Mouse (Mus musculus): ENCODE measurements around the gene Baiap3. TPM values are rescaled to one million over a fixed set of nuclear protein-coding genes. Genes with fewer than 3 reads are reported as not detected.
A peak's percentile ranks its signal among the peaks of the same experiment; 100 is the strongest.

The Baiap3 gene
- polyA plus RNA-seq, 1 experiment from 2014 or later, result 0.42 TPM

DNA sequence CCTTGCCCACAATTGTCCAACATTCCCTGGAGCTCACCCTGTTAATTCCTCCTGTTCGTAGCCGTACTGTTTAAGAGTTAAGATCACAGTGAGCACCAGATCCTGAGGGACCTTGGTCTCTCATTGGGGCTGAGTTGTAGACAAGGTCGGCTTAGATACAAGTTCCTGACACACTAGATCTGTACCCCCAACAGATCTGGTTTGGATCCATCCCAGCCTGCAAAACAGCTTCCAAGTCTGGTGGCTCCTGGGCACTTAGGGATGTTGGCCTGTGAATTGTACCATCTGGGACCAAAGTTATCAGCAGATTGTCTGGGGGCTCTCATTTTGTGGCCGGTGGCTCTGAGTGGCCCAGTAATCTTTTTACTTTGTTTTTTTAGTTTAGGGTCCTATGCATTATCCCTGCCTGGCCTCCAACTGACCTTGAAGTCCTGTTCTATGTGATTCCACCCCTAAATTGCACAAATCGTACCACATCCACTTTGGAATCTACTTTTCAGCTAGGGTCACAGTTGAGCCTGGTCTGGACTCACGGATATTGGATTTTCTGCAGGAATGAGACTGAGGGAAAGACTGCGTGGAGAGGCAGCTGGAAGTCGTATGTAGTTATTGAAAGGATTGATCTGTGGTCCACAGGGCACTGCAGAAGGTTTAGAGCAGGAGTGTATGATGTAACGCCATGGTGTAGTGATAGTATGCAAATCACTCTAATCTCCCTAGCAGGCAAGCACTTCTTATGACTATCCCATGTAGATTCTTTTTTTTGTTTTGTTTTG lies 18.6 kb upstream of the Baiap3 start, which contains the start of gene Ube2i:
TSS of gene Ube2i (minus strand) at position 52 of the 776 bp plus-strand sequence.
- Histone ChIP-seq H3K4me2 (ENCODE audit: low read depth, low read length) (peak within 1 kb of the TSS; percentile 97), H3K36me3 (ENCODE audit: control insufficient read depth, insufficient read depth, low read length) (peaks cover 13% of the 10 kb centered on the region), H3K4me3 (ENCODE audit: low read depth, low read length) (peak within 1 kb of the TSS; percentile 99), H3K4me1 (ENCODE audit: control insufficient read depth, insufficient read depth, low read length) (peaks cover 14% of the 10 kb centered on the region), H3K9me3 (ENCODE audit: control insufficient read depth, low read length) (no peaks in the 10 kb centered on the region), H3K27me3 (replicated peaks; ENCODE audit: control insufficient read depth, insufficient read depth, low read length) (no peaks in the 10 kb centered on the region), H3K9ac (ENCODE audit: low read depth, low read length) (peak within 1 kb of the TSS; percentile 100), H3K27ac (replicated peaks; ENCODE audit: low read depth, low read length) (peak within 1 kb of the TSS; percentile 99)
- no peak for ATAC-seq (ENCODE audit: low read depth)
- 78% methylated on average over 9 of the region's 9 CpGs for WGBS
- DNase-seq (ENCODE audit: low spot score), result no peak

DNA sequence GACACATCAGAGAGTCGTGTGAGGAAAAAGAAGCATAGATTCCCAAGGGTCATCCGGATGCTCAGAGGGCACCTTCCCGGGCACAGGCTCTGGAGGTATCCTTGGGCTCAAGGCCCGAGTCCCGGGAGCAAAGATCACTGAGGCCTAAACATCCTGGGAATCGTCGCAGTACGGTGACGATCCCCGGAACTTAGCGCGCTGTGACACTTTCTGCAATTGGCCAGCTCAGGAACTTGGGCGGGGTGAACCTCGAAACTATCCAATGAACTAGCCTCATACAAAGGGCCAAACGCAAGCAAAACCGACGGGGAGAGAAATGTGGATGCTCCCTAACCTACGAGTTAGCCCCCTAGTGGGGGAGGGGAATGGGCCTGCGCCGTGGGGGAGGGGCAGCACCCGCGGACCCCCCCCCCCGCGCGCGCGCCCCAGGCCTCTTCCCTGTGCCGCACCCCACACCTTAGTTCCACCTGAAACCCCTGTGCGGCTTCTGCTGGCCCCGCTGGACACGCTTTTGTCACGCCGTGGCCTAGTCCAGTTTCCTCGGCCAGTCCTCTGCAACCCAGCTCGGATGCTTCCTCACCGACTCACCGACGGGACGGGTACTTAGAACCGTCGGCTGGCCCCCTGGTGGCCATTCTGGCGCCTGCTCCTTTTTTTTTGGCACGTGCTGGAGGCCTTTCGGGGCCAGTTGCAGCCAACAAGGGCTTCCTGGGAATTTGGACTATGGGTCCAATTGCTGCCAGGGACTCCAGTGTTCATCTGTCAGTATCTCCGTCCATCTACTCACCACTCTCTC lies 17.7 kb upstream of the Baiap3 start:
- H3K9ac ChIP-seq (ENCODE audit: low read depth, low read length), result peak overlapping the region; percentile 100

DNA sequence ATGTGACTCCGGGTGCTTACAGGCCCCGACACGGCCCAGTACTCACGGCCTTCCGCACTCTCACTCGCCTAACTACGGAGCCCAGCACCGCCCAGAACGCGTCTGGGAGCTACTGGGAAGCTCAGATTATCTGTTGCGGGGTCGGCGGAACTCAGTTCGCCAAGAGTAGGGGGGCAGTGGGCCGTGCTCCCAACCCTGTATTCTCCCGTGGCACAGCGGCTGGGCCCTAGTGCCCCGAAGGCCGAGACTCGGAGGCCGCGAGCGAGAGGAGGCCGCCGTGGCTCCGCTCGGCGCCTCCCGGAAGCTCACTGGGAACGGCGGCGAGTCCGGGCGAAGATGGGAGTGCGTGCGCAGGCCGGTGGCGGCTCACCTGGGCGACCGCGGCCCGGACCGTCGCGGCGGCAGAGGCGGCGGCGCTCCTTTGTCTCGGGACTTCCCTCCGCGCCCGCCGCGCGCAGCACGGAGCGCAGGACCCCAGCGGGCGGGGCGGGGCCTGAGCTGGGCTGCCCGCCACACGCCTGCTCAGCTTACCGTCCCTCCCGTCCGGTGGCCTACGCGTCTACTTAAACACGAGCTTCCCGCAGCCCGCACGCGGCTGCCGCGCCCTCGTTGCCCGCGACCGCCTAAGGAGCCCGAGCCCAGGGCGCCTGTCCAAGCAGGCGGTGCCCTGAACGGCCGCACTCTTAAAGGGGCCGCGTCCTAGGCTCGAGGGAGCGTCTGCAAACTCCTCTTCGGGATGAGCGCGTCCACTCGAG lies 17.0 kb upstream of the Baiap3 start:
- Histone ChIP-seq H3K4me3 (ENCODE audit: low read depth, low read length) (peak overlapping the region; percentile 99), H3K9me3 (ENCODE audit: control insufficient read depth, low read length) (no peaks in the 10 kb centered on the region), H3K9ac (ENCODE audit: low read depth, low read length) (peak overlapping the region; percentile 100), H3K4me1 (ENCODE audit: control insufficient read depth, insufficient read depth, low read length) (peaks cover 14% of the 10 kb centered on the region), H3K27me3 (replicated peaks; ENCODE audit: control insufficient read depth, insufficient read depth, low read length) (no peaks in the 10 kb centered on the region), H3K36me3 (ENCODE audit: control insufficient read depth, insufficient read depth, low read length) (peaks cover 29% of the 10 kb centered on the region), H3K27ac (replicated peaks; ENCODE audit: low read depth, low read length) (peak overlapping the region; percentile 99), H3K4me2 (ENCODE audit: low read depth, low read length) (peak overlapping the region; percentile 97)
- DNase-seq (ENCODE audit: low spot score) (peak; percentile 96), ATAC-seq (ENCODE audit: low read depth) (peak; percentile 94)
- under 1% methylated on average over 61 of the region's 92 CpGs for WGBS

More for the DNA sequence above, 17.7 kb upstream of the Baiap3 start:
- peak overlapping the region; percentile 99 for H3K4me3 ChIP-seq (ENCODE audit: low read depth, low read length)
- peak overlapping the region; percentile 99 for H3K27ac ChIP-seq (replicated peaks; ENCODE audit: low read depth, low read length)
- H3K4me2 ChIP-seq (ENCODE audit: low read depth, low read length), result peak overlapping the region; percentile 97
- no peaks in the 10 kb centered on the region for H3K27me3 ChIP-seq (replicated peaks; ENCODE audit: control insufficient read depth, insufficient read depth, low read length)
- DNase-seq (ENCODE audit: low spot score), result peak; percentile 97
- under 1% methylated on average over 28 of the region's 45 CpGs for WGBS
- no peaks in the 10 kb centered on the region for H3K9me3 ChIP-seq (ENCODE audit: control insufficient read depth, low read length)
- peaks cover 21% of the 10 kb centered on the region for H3K36me3 ChIP-seq (ENCODE audit: control insufficient read depth, insufficient read depth, low read length)
- ATAC-seq (ENCODE audit: low read depth), result peak; percentile 92
- H3K4me1 ChIP-seq (ENCODE audit: control insufficient read depth, insufficient read depth, low read length), result peaks cover 14% of the 10 kb centered on the region

DNA sequence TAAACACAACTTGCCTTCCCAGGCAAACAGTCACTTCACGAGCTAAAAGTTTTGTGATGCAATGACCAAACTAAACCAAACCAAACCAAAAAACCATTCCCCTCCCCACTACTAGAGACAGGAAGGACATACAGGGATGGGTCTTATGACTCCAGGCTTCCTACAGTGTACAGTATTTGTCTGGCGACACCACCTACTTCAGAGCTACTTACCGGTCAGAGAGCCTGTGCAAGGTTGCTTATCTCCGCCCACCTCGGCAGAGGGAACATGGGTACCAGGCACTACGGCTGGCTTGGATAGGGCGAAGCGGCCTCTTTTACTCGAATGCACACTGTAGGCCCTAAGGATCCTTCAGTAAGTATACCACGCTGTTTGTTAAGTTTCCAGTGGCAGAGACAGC lies 16.2 kb upstream of the Baiap3 start:
- Histone ChIP-seq H3K9me3 (ENCODE audit: control insufficient read depth, low read length) (no peaks in the 10 kb centered on the region), H3K4me2 (ENCODE audit: low read depth, low read length) (peak overlapping the region; percentile 97), H3K27me3 (replicated peaks; ENCODE audit: control insufficient read depth, insufficient read depth, low read length) (no peaks in the 10 kb centered on the region), H3K4me1 (ENCODE audit: control insufficient read depth, insufficient read depth, low read length) (peaks cover 14% of the 10 kb centered on the region), H3K9ac (ENCODE audit: low read depth, low read length) (peak overlapping the region; percentile 100), H3K27ac (replicated peaks; ENCODE audit: low read depth, low read length) (peak overlapping the region; percentile 99), H3K36me3 (ENCODE audit: control insufficient read depth, insufficient read depth, low read length) (peaks cover 37% of the 10 kb centered on the region), H3K4me3 (ENCODE audit: low read depth, low read length) (peak overlapping the region; percentile 99)
- WGBS, result 2% methylated on average over 10 of the region's 10 CpGs
- no peak for DNase-seq (ENCODE audit: low spot score)
- ATAC-seq (ENCODE audit: low read depth), result no peak

DNA sequence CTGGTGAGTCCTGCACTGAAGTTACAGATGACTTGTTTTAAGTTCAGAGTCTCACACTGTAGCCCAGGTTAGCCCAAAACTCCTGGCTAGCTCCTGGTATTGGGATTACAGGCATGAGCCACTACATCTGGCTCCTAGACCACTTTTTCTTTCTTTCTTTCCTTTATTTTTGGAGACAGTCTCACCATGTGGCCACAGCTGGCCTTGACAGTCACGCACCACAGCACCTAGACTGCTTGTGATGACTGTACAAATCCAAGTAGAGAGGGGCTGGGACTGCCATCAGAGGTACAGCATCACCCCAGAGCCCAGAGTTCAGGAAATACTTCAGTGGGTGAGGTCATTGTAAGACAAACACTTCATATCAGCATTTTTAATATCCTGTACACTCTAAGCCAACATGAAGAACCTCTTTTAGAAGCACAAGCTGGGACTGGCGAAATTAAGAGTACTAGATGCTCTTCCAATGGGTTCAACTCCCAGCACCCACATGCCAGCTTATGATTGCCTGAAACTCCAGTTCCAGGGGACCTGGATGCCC lies 14.7 kb upstream of the Baiap3 start:
- Histone ChIP-seq H3K27me3 (replicated peaks; ENCODE audit: control insufficient read depth, insufficient read depth, low read length) (no peaks in the 10 kb centered on the region), H3K9me3 (ENCODE audit: control insufficient read depth, low read length) (no peaks in the 10 kb centered on the region), H3K4me1 (ENCODE audit: control insufficient read depth, insufficient read depth, low read length) (peaks cover 14% of the 10 kb centered on the region), H3K4me3 (ENCODE audit: low read depth, low read length) (0 out of 2 replicates have a peak overlapping the region, but pooled peaks have one; percentile 99), H3K27ac (replicated peaks; ENCODE audit: low read depth, low read length) (no peak overlapping the region), H3K9ac (ENCODE audit: low read depth, low read length) (peak overlapping the region; percentile 100; the same call in 1 of the 2 replicates), H3K4me2 (ENCODE audit: low read depth, low read length) (peak overlapping the region; percentile 97), H3K36me3 (ENCODE audit: control insufficient read depth, insufficient read depth, low read length) (peaks cover 51% of the 10 kb centered on the region)
- ATAC-seq (ENCODE audit: low read depth) (no peak), DNase-seq (ENCODE audit: low spot score) (no peak)
- WGBS, result 76% methylated on average over 2 of the region's 2 CpGs

DNA sequence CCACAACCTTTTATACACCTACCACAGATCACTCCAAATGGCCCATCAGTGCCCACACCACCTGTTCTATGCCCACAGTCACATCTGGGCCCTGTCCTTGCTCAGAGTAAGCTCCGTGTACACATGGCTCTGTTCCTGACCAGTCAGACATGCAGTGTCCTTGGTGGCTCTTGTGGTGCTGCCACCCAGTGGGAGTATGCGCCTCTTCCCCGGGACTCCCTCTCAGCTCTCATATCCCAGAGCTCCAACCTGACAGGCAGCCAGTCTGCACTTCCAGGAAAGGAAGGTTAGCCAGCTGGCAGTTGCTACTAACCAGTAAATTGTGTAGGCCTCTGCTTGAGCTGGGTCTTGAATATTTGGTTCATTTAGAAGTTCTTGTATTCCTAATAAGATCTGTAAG lies 8.3 kb upstream of the Baiap3 start:
- no peak for ATAC-seq (ENCODE audit: low read depth)
- Histone ChIP-seq H3K9ac (ENCODE audit: low read depth, low read length) (no peak overlapping the region), H3K9me3 (ENCODE audit: control insufficient read depth, low read length) (no peaks in the 10 kb centered on the region), H3K36me3 (ENCODE audit: control insufficient read depth, insufficient read depth, low read length) (peaks cover 80% of the 10 kb centered on the region), H3K27me3 (replicated peaks; ENCODE audit: control insufficient read depth, insufficient read depth, low read length) (no peaks in the 10 kb centered on the region), H3K4me2 (ENCODE audit: low read depth, low read length) (no peak overlapping the region), H3K4me3 (ENCODE audit: low read depth, low read length) (no peak overlapping the region), H3K4me1 (ENCODE audit: control insufficient read depth, insufficient read depth, low read length) (no peaks in the 10 kb centered on the region), H3K27ac (replicated peaks; ENCODE audit: low read depth, low read length) (no peak overlapping the region)
- no peak for DNase-seq (ENCODE audit: low spot score)
- 78% methylated on average over 3 of the region's 3 CpGs for WGBS

DNA sequence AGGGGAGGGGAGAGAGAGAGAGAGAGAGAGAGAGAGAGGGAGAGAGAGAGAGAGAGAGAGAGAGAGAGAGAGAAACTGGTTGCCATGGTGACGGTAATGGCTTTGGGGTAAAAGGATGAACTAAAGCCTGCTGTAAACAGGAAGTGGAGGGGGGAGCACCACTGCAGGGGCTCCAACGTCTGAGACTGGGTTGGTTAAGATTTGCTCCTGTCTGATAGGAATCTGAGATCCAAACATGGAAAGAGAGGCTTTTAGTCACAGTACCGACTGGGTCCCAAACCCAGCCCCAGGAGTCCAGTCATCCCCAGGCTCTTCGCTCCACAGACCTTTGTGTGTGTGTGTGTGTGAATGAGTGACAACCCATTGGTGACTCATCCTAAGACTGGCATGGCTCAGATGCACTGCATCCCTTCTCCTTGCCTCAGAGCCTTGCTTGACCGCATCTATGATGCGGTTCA lies 1.7 kb upstream of the Baiap3 start:
- no peak overlapping the region for H3K27ac ChIP-seq (replicated peaks; ENCODE audit: low read depth, low read length)
- H3K9me3 ChIP-seq (ENCODE audit: control insufficient read depth, low read length), result no peaks in the 10 kb centered on the region
- H3K4me3 ChIP-seq (ENCODE audit: low read depth, low read length), result no peak overlapping the region
- H3K4me2 ChIP-seq (ENCODE audit: low read depth, low read length), result no peak overlapping the region
- H3K9ac ChIP-seq (ENCODE audit: low read depth, low read length), result no peak overlapping the region
- peaks cover 9% of the 10 kb centered on the region; the same call in 1 of the 2 replicates for H3K4me1 ChIP-seq (ENCODE audit: control insufficient read depth, insufficient read depth, low read length)
- DNase-seq (ENCODE audit: low spot score), result no peak
- H3K36me3 ChIP-seq (ENCODE audit: control insufficient read depth, insufficient read depth, low read length), result peaks cover 28% of the 10 kb centered on the region
- peaks cover 25% of the 10 kb centered on the region for H3K27me3 ChIP-seq (replicated peaks; ENCODE audit: control insufficient read depth, insufficient read depth, low read length)
- WGBS, result 51% methylated on average over 6 of the region's 6 CpGs
- ATAC-seq (ENCODE audit: low read depth), result no peak

DNA sequence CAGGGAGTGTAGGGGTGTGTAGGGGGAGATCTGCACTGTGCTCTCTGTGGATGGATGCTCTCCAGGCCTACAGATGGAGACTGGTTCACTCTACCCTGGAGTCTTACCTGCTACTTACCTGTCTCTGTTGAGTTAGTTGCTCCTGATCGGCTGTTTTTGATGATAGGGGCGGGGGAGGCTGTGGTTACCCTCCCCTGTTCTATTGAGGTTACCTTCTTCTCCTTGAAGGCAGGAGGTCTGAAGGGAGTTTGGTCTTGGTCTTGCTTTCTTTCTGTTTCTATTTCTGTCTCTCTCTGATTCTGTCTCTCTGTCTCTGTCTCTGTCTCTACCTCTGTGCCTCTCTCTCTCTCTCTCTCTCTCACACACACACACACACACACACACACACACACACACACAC lies 1.1 kb downstream of the Baiap3 start:
- WGBS, result 58% methylated on average over 2 of the region's 2 CpGs
- ATAC-seq (ENCODE audit: low read depth), result no peak
- Histone ChIP-seq H3K4me2 (ENCODE audit: low read depth, low read length) (no peak overlapping the region), H3K27ac (replicated peaks; ENCODE audit: low read depth, low read length) (no peak overlapping the region), H3K9ac (ENCODE audit: low read depth, low read length) (no peak overlapping the region), H3K27me3 (replicated peaks; ENCODE audit: control insufficient read depth, insufficient read depth, low read length) (peaks cover 25% of the 10 kb centered on the region), H3K4me1 (ENCODE audit: control insufficient read depth, insufficient read depth, low read length) (peaks cover 9% of the 10 kb centered on the region; the same call in 1 of the 2 replicates), H3K4me3 (ENCODE audit: low read depth, low read length) (no peak overlapping the region), H3K9me3 (ENCODE audit: control insufficient read depth, low read length) (no peaks in the 10 kb centered on the region), H3K36me3 (ENCODE audit: control insufficient read depth, insufficient read depth, low read length) (peaks cover 19% of the 10 kb centered on the region; the same call in 1 of the 2 replicates)
- no peak for DNase-seq (ENCODE audit: low spot score)

Measured in embryonic facial prominence, embryonic 14.5 days (tissue).